Mouse (Mus musculus) layer of hippocampus, adult 8-10 months (tissue): ENCODE data around the gene Tpgs1. TPM values are rescaled to one million over a fixed set of nuclear protein-coding genes. Genes with fewer than 3 reads are reported as not detected.

ENCODE experiments used
- DNase-seq, 2 experiments: peaks; one replicate each; pipeline ENCODE4 v3.0.0; 2022; ENCODE audit warnings: low spot score in 2 of 2
- total RNA-seq, 4 experiments: library from RNA; stranded (reverse); gene quantifications; 2 replicates each; pipeline ENCODE4 v1.2.4; 2022

The Tpgs1 gene
- total RNA-seq, 4 experiments from 2014 or later, result 48.4 to 72.6 (median 64.3) TPM

DNA sequence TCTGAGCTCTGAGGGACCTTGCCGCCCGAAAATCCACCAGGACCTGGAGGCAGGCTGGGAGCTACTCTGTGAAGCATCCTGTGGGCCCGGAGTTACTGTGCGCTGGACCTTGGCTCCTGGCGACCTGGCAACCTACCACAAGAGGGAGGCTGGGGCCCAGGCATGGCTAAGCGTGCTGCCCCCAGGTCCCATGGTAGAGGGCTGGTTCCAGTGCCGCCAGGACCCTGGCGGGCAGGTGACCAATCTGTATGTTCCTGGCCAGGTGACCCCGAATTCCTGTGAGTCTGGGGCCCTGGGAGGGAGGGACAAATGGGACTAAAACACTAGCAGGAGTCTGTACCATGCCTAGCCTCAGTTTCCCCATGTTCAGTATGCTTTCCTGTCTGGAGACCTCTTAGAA lies 2.7 kb upstream of the Tpgs1 start:
- no peak for DNase-seq

GRCm38 (mm10) chr10:79668076-79668475 lies 1.1 kb upstream of the Tpgs1 start:
- DNase-seq, result no peak

GRCm38 (mm10) chr10:79669576-79670057 lies 448 bp downstream of the Tpgs1 start:
- peak; percentile 77 for DNase-seq

DNA sequence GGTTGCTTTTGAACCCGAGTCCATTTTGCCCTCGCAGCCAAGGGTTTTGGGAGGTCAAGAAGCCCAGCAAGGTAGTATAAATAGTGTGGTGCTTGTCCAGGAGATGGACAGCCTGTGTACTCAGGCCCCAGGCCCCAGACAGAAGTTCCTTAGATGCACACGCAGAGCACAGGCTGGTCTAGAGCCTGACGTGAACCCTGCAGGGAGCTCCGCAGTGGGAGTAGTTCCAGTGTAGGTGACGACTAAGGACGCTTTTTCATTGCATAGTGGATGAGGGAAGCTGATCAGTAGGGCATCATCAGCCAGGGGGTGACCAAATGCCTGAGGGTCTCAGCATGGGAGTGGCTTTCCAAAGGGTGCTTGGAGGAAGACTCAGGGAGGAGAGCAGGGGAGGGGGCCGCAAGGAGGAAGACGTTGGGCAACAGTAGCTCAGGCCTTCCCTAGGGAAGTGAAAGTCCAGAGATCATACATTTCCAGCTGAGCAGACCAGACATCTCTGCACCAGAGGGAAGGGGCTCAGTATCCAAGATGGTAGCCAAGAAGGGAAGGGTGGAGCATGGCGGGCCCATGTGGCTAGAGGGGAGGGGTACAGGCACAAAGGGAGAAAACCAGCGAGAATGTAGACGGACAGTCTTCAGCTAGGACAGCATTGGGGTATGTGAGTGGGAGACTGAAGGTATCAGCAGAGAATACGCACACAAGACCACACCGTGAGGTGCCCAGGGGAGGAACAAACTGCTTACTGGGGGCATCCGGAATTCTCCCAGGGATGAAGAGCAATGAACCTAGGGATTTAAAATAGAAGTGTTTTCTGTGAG lies 1.1 kb downstream of the Tpgs1 start:
- DNase-seq, result no peak

DNA sequence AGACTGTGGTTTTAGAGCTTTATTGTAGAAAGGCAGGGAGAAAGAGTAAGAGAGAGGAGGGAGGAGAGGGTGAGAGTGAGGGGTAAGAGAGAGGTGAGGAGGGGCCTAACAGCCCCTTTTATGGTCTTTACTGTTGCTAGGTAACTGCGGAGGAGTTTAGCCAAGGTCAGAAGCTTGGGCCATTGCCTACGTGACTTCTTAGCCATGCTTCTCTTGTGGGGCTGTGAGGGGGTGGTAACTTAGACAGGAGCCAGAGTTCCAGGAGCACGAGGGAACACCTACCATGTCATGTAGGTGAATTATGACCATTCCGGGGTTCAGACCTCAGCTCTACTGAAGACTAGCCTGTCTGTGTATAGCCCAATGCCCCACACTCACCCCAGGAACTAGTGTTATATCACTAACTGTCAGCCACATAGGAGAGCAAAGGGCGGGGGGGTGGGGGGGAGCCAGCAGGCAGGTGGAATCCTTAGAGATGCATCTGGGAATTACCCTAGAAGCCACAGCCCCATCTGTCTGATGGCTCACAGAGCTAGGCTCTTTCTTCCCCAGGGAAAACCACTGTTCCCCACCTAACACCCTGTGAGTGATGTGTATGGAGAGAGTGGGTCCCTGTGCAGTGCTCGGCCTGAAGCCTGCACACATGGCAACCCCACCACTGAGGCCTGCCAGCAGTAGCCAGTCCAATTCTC lies 2.4 kb downstream of the Tpgs1 start:
- DNase-seq, result no peak

GRCm38 (mm10) chr10:79672088-79672455 lies 2.9 kb downstream of the Tpgs1 start:
- DNase-seq, result no peak

DNA sequence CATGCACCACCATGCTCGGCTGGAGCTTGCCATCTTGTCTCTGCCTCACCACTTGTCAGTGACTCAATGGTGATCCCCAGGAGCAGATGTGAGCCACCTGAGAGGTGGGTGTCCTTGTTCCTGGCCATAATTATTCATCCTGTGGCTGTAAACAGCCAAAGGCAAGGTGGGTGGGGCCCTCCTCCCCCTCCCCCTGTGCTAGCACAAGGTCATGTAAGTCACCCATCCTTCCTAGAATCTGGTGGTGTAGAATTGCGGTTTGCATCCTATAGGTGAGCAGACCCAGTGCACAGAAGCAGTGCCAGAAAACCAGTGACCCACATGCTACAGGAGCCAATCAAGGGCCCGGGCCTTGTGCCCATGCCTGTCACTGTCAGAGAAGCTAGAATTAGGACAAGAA lies 3.9 kb downstream of the Tpgs1 start:
- DNase-seq, result no peak

- no peak for DNase-seq
Observed at GRCm38 (mm10) chr10:79675346-79676035, 6.3 kb downstream of the Tpgs1 start.

- DNase-seq, result no peak
Observed at GRCm38 (mm10) chr10:79680606-79681495, 11.7 kb downstream of the Tpgs1 start.

DNA sequence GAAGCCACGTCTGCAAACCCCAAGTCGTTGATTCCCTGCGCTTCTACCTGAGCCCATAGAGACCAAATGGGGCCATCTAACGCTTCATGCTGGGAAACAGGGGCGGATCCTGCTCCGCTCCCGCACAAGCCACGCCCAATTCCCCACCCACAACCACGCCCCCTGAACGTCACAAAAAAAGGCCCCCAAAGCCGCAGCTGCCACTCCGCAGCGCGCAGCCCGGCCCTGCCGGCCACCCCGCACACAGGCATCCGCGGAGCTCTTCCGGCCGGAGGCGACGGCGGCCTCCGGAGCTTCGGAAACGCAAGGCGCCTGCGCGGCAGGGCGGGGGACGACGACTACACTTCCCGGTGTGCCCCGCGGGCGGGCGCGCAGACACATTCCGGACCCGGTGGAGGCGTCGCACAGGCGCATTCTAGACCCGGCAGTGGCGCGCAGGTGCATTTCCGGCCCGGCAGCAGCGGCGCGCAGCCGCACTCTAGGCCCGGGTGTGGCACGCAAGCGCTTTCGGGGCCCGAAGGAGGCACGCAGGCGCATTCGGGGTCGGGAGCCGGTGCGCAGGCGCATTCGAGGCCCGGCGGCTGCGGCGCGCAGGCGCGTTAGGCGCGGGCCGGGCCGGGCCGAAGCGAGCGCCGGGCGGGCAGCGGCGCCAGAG lies 12.5 kb downstream of the Tpgs1 start, which contains the start of gene Cdc34:
Gene Cdc34 (plus strand): TSS at position 605 of the 655 bp plus-strand sequence.
- DNase-seq, result peak; percentile 99 to 100

DNA sequence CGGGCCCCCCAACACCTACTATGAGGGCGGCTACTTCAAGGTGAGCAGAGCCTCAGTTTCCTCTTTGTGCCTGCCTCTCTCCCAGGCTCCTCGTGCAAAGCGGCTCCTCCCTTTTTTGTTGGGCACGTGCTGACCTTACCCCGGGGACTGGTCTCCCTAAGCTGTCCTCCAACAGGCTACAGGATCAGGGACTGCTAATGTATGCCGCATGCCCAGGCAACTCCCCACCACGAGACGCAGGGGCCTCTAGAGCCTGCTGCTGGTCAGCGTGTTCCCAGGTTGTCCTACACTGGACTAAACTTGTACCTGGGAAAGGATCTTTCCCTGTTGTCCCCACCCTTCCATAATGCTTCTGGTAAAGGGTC lies 13.4 kb downstream of the Tpgs1 start:
- DNase-seq, result no peak

- DNase-seq, result no peak
Observed at GRCm38 (mm10) chr10:79682916-79683582, 13.9 kb downstream of the Tpgs1 start.

GRCm38 (mm10) chr10:79683726-79684640 lies 14.8 kb downstream of the Tpgs1 start:
- DNase-seq, result no peak

GRCm38 (mm10) chr10:79684770-79685600 lies 15.8 kb downstream of the Tpgs1 start:
- DNase-seq, result no peak

- DNase-seq, result no peak
Observed at GRCm38 (mm10) chr10:79686219-79686618, 17.1 kb downstream of the Tpgs1 start.

DNA sequence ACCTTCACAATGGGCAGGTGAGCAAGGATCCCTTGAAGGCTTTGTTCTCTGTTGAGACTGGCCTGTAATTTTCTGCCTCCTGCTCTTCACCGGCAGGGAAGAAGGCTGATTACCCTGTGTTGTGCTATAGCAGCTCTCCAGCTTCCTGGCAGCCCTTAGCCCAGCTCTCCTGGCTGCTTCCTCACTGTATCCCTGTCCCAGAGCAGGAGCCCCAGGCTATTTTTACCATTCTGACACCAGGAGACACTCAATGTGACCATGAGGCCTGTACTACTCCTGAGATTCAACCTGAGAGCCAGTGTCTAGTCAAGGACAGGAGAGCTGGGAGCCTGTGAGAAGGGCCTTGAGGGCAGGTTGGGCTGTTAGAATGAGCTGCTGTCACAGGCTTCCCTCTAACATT lies 17.5 kb downstream of the Tpgs1 start:
- no peak for DNase-seq

GRCm38 (mm10) chr10:79687513-79687912 lies 18.3 kb downstream of the Tpgs1 start:
- DNase-seq, result no peak

DNA sequence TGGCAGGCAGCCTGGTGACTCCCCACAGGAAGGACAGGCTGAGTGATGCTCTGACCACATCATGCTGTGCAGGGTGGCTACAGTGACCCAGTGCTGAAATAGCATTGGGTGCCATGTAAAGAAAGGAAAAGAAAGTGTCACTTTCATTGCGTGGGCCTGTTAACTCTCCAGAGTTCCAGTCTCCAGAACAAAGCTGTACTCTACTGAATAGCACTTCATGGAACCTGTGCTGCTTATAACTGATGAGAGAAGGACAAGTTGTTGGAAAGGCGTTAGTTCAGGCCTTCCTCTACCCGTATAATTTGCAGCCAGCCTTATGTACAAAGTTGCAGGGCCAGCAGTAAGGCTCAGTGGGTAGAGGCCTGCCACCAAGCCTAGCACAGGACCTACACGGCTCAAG lies 19.6 kb downstream of the Tpgs1 start, which contains the start of gene Gzmm:
Gene Gzmm (plus strand): TSS at position 301 of the 400 bp plus-strand sequence.
- no peak for DNase-seq
